Mouse (Mus musculus): Measurements from ENCODE around the gene Cluh.
A peak's percentile ranks its signal among the peaks of the same experiment; 100 is the strongest.

Cluh gene

GRCm38 (mm10) chr11:74649095-74649646 lies at the start of gene Cluh:
TSS of gene Cluh (plus strand) at chr11:74649495.
- peak; percentile 98 for DNase-seq (ENCODE audit: low read depth, low spot score)

GRCm38 (mm10) chr11:74602286-74602685 lies 47.0 kb upstream of the Cluh start:
- no peak for DNase-seq (ENCODE audit: low read depth, low spot score)

GRCm38 (mm10) chr11:74610068-74610467 lies 39.2 kb upstream of the Cluh start:
- DNase-seq (ENCODE audit: low read depth, low spot score) = peak; percentile 64

GRCm38 (mm10) chr11:74610545-74611176 lies 38.6 kb upstream of the Cluh start, which contains the start of gene Rap1gap2:
TSS of gene Rap1gap2 (minus strand) at chr11:74610915.
- DNase-seq (ENCODE audit: low read depth, low spot score) = no peak

- no peak for DNase-seq (ENCODE audit: low read depth, low spot score)
Observed at GRCm38 (mm10) chr11:74611437-74611836, 37.9 kb upstream of the Cluh start.

- no peak for DNase-seq (ENCODE audit: low read depth, low spot score)
Observed at GRCm38 (mm10) chr11:74613428-74613827, 35.9 kb upstream of the Cluh start.

GRCm38 (mm10) chr11:74615571-74615970 lies 33.7 kb upstream of the Cluh start:
- no peak for DNase-seq (ENCODE audit: low read depth, low spot score)

GRCm38 (mm10) chr11:74619201-74619955 lies 29.9 kb upstream of the Cluh start, which contains the start of gene Ccdc92b:
TSS of gene Ccdc92b (plus strand) at chr11:74619605.
- peak; percentile 83 for DNase-seq (ENCODE audit: low read depth, low spot score)

GRCm38 (mm10) chr11:74619956-74620300 lies 29.4 kb upstream of the Cluh start:
- DNase-seq (ENCODE audit: low read depth, low spot score) = no peak

GRCm38 (mm10) chr11:74621974-74622669 lies 27.2 kb upstream of the Cluh start:
- DNase-seq (ENCODE audit: low read depth, low spot score) = no peak

GRCm38 (mm10) chr11:74623693-74624092 lies 25.6 kb upstream of the Cluh start:
- DNase-seq (ENCODE audit: low read depth, low spot score) = no peak

GRCm38 (mm10) chr11:74625333-74625732 lies 24.0 kb upstream of the Cluh start:
- DNase-seq (ENCODE audit: low read depth, low spot score) = no peak

- DNase-seq (ENCODE audit: low read depth, low spot score) = no peak
Observed at GRCm38 (mm10) chr11:74627481-74627880, 21.8 kb upstream of the Cluh start.

GRCm38 (mm10) chr11:74631880-74632789 lies 17.2 kb upstream of the Cluh start:
- DNase-seq (ENCODE audit: low read depth, low spot score) = no peak

- no peak for DNase-seq (ENCODE audit: low read depth, low spot score)
Observed at GRCm38 (mm10) chr11:74634490-74635275, 14.6 kb upstream of the Cluh start.

GRCm38 (mm10) chr11:74637486-74637885 lies 11.8 kb upstream of the Cluh start:
- no peak for DNase-seq (ENCODE audit: low read depth, low spot score)

GRCm38 (mm10) chr11:74637971-74638790 lies 11.1 kb upstream of the Cluh start:
- DNase-seq (ENCODE audit: low read depth, low spot score) = peak; percentile 75

GRCm38 (mm10) chr11:74638791-74639411 lies 10.4 kb upstream of the Cluh start:
- DNase-seq (ENCODE audit: low read depth, low spot score) = no peak

- DNase-seq (ENCODE audit: low read depth, low spot score) = no peak
Observed at GRCm38 (mm10) chr11:74639628-74640027, 9.7 kb upstream of the Cluh start.
